Mouse (Mus musculus) CD4-positive helper T cell, adult 2 months (primary cell): ENCODE results near the gene AI413582.

Source experiments
- DNase-seq: peaks from one replicate; pipeline ENCODE4 v3.0.0-alpha.2; 2012; ENCODE audit warnings: low read depth, missing footprints, low spot score

AI413582 gene

DNA sequence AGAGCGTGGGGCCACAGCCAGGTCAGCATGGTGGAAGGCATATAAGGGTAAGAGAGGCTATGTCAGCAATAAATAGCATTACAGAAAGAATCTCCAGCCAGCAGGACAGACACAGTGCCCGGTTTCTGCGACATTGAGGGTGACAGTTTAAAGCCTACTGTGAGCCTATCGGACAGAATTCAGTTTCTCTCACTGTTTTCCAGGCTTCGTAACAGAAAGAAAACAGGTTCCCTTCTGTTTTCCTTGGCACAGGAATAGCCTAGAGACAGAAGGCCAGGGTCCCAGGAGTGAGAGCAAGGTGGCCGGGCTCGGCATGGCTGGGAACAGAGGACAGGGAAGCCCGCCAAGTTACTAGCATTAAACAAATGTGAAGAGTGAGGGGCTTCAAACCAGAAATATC is 14.3 kb upstream of the AI413582 start:
- DNase-seq: no peak

DNA sequence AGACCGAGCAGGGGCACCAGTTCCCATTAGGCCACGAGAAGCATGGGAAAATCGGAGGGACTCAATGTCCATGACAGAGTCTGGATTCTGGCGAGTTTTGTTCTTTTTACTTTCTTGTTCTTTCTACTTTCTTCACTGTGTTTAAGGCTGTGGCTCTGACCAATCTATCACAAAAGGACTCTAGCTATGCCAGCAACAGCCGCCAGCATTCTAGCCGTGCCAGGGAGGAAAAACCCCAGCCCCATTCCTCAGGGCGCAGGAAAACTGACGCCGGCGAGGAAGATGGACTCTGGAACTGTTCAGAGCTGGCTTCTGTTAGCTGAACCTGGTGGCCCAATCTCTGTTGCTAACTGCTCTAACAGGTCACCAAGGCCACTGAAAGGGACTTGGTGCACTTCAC is 12.9 kb upstream of the AI413582 start:
- DNase-seq: no peak

DNA sequence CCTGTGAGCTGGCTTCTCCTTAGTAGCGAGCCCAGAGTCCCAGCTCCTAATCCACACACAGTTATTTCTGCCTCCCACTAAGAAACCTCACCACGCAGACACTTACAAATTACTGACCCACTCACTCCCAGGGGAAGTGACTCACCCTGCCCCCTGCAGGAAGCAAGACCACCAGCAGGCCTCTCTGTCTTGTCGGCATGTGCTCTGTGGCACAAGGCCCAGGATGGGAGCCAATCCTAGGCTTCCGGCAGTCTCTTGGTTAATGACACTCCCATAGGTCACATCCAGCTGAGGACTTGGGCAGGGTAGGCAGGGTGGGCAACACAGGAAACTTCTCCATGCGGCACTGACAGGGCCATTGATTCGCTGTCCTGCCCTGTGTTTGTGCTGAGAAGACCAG is 11.9 kb upstream of the AI413582 start:
- DNase-seq: no peak

DNA sequence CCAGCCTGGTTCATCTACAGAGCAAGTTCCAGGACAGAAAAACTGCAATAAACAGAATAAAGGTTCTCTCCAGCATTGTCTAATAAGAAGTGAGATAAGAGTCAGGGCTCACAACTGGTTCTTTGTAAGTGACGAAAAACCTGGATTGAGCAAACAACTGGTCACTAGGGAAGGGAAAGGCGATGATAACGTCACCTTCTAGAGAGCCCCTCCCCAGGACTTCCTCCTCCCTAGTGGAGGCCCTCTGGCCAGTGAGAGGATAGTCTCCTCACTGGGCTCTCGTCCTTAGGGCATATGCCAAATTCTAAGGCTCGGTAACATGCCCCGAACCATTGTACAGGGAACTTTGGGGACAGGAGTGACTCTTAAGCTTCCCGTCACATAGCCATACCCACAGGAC is 10.5 kb upstream of the AI413582 start:
- DNase-seq: no peak

DNA sequence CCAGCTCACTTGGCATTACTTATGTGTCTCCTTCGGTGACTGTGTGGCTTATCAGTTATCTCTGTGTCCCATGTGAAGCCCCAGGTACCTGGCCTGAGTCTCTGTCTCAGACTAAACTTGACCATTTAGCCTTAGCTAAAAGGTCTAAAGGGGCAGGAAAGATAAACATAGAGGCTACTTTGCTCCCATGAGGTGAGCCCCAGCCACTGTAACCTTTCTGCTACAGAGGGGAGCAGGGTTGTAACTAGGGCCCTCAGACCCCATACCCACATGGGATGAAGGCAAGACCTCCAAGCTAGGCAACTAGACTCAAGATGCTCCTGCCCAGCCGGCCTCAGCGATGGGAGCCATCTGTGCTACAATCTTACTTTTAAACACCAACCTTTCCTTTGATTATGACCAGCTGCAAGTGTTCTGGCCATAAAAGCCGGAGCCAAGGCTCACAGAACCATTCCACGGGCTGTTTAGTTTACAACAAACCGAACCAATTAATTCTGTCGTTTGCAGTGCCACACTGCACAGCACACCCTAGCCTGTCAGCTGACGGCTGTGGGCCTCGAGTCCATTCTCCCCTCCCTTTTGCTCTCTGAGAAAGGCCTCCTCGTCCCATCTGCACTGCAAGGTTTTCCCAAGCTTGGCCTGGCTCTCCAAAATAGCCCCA is 9.7 kb upstream of the AI413582 start:
- no peak for DNase-seq

DNA sequence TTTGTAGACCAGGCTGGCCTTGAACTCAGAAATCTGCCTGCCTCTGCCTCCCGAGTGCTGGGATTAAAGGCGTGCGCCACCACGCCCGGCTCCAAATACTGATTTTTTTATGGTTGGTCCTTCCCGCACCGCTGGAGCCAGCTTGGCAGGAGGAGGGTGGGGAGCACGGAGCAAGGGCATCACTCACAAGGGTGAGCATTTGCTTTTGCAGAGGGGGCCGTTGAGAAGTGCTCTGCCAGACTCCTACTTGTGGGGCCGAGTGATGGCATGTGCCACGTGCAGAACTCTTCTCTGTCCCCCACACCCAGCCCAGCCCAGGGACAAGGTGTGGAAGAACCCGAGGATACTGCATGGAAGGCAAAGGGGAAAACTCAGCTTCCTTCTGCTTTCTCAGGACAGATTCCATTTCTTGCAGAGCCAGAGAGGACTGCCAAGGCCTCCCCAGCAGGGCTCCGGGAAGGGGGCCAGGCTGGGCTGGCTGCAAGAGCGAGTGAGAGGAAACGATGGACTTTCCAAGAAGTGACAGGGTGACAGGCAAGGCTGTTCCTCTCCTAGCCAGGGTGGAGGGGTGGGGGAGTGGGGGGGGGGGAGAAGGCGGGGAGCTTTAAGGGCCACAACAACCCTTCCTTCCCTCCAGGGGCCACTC is 9.0 kb upstream of the AI413582 start:
- no peak for DNase-seq

DNA sequence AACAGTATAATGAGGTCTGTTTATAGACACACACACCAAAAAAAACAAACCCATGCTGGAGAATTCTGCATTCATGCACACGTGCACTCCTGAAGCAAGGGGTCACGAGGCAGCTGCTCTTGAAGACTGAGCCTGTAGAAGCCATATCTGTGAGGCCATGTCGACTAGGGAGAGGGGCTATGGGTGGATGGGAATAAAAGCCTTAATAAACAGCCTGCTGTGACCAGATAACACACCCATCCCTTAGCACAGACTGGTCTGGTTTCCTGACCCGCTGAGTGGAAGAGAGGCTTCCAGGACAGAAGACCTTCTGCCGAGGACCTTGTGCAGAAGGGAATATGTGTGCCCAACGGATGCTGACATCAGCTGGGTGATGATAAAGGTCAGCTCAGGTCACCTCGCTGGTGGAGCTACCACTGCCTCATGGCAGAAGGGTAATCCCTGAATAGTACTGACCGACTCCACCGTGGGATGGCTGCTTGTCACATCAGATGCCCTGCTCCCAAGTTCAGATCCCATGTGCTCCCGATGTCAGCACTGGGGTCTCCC is 8.3 kb upstream of the AI413582 start:
- DNase-seq: no peak

DNA sequence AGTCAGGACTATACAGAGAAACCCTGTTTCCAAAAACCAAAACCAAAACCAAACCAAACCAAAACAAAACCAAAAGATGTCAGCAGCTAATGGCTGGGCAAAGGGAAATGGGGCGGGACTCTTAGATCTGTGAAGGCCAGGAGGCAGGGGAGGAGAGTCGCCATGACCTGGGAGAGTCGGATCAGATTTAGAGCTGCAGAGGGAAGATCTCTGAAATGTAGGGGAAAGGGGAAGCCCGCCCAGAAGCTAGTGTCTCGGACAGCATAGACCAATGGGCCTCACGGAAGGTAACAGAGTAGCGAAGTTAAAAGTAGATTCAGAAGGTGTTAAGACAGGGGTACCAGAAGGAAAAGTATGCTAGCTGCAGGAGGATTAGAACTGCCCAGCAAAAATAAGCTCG is 5.8 kb upstream of the AI413582 start:
- no peak for DNase-seq

DNA sequence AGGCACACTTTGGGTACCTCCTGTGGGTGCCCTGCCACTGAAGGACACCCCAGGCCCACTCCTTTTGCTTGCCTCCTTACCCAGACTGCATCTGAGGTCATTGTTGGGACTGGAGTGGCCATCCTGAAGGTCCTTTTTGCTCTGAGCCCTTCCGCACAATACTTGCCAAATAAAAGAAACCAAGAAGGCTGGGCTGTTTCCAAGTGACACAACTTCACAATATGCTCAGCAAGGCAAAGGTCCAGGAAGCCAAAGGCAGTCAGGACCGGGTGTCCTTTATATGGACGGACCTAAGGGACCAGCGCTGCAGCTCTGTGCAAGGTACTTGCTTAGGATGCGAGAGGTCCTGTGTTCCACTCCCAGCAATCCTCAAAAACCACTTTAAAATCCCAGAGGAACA is 2.7 kb upstream of the AI413582 start:
- DNase-seq: no peak

DNA sequence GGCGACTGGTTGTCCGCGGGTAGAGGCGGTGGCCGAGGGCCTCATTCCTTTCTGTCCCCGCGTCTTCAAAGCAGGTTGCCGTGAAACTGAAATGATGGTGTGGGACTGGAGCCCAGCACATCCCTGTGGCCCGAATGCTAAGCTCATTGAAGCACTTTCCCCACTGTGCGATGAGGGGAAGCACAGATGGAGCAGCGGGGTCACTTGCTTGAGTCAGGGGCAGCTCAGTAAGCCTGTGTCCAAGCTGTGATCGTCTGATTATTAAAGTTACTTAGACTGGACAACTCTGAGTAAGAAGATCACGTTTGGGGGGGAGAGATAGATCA is 349 bp upstream of the AI413582 start:
- no peak for DNase-seq

DNA sequence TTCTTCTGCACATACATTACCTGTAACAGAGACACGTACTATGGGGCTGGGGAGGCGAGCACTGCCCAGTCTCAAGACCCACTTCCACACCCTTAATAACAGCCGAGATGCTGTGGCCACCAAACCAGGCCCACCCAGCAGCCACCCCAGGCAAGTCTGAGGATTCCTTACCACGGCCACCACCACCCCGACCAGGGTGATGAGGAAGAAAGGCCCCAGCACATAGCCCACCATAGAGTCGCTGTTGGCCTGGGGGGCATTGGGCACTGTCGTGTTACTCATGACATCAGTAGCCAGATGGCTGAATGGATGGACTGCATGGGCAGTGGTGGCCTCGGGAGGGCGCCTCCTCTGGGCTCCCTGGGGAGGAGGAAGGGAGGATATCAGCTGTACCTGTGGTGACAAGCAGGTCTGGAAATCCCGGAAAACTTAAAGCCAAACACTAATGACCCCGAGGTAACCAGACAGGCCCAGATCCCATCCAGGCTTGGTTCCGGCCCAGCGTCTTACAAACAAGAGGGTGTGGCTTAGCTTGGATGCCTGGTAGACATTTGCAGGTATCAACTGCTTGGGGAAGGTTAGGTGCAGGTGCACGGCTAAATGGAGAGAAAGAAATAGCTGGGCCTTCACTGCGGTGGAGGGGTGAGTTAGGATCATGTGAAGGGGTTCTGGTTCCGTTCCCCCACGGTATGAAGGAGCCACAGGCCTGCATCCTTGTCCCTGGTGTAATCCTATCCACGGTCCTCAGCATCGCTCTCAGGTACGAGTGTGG is 979 bp downstream of the AI413582 start:
- DNase-seq: peak; percentile 49

DNA sequence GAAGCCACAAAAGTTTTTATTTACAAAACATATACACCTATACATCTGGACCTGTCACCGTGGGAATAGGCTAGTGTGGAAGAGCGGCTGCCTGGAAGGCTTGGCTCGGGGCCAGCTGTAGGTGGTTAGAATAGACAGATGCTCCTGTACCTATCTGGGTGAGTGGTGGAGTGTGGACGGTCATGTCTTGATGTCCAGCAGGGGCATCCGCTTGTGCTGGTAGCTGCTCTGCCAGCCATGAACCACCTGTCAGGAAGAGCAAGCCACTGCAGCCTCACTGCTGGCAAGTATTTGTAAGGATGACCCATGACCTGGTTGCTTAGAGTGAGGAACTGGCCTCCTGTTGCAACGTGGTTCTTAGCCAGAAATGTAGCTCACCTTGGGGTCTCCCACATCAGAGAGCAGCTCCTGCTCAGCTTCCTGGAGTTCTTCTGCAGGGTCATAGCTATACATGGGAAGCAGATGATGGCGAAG is 1.7 kb downstream of the AI413582 start:
- DNase-seq: peak; percentile 18

DNA sequence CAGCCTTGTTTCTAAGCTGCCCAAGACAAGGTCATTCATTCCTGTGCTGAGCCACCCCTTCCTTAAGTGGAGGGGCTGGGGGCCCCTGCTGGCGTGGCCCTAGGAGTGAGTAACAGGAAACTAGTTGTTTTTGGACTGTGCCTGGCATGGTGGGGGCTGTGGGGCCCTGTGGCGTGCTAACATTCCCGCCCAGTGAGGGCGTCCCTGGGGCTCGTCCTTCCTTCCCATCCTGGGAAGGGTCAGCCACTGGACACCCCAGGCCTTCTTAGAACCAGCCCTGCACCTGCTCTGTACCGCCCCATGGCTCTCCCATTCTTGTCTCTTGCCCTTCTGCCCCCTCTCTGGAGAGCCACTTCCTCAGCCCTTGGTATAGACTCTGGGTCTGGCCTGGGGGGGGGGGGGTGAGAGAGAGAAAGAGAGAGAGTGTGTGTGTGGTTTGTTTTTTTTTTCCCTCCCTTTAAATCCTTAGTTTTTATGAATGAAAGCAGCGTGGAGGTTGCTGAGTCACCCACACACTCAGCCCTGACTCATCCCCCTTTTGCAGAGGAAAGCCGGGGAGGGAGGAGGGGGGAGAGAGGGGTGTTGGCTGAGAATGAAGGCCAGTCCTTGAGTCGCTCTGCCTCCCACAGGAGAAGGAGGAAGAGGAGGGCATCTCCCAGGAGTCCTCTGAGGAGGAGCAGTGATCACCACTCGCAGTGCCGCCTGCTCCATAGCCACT is 3.6 kb downstream of the AI413582 start:
- peak; percentile 48 for DNase-seq

DNA sequence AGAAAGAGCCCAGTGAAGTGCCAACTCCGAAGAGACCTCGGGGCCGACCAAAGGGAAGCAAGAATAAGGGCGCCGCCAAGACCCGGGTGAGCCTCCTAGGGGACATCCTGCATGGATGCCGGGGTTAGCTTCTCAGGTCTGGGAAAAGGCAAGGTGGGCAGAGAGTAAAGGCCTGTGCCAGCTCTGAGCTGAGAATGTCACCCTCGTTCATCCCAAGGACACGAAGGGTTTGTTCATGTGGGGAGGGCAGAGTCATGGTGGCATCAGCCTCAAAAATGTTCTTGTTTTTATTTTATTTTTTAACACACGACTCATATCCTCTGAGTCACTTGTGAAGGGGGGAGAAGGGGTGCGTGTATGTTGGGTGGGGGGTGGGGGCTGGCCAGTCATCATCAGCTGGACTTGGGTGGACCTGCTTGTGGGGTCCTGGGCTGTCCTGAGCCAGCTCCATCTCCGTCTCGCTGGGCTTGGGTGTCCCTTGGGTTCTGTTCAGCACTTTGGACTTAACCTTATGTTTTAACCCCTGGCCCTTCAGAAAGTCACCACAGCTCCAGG is 4.6 kb downstream of the AI413582 start:
- DNase-seq: no peak

DNA sequence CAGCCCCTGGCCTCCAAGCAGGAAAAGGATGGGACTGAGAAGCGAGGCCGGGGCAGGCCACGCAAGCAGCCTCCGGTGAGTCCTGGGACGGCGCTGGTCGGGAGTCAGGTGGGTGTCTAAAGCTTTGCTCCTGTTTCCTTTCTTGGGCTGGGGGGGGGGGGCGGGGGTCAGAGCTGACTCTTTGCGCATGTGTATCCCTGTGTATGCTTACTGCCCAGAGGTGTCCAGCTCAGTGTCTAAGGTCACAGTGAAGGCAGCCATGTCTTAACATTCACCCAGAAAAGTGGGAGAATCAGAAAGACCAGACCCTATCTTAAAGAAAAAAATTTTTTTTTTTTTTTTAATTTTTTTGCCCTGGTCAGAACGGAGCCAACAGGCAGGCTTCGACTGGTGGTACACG is 6.0 kb downstream of the AI413582 start:
- no peak for DNase-seq

DNA sequence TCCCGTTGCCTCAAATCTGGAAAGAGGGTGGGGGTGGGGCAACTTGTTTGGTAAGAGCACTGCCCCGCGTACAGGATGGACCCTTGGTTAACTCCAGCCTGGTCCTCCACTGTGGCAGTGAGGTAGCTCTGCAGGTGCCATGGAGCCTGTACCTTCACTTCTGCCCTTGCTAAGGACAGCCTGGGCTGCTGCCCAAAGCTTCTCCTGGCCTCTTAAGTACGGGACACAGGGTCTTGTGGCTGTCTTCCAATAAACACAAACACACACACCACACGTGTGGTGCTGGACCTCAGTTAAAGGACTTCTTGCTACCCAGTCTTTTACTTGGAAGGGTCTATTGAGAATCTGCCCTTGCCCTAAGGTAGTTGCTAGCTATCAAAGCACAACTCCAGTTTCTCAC is 6.7 kb downstream of the AI413582 start:
- no peak for DNase-seq

DNA sequence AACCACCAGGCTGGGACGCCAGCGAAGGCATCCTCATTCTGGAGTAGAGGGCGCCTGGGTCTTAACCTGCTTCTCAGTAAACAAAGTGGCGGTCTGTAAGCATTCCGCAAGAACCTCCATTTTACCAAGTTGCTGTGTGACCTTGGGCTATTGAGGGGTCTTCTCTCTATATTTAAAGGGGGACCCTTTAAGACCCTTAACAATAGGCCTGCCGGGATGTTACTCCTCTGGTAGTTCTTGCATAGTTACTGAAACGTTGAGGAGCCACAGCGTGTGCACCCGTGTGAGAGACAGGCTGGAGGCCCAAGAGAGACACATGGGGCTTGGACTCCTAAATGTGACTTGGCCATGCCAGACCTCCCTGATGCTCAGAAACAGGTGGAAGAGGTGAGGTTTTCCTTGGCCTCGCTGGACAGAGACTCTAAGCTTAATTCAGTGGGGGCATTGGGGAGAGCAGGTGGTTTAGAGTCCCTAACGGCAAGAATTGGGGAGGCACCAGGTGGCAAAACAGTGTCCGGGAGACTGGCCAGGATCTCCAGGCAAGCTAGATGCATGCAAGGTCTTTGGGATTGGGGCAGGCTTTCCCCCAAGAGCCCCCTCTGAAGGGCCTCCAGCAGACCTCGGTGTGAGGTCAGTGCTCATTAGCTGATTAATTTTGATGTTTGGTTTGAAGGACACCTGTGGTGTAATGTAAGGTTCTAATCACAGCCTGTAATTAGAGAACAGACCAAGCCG is 7.5 kb downstream of the AI413582 start:
- no peak for DNase-seq

DNA sequence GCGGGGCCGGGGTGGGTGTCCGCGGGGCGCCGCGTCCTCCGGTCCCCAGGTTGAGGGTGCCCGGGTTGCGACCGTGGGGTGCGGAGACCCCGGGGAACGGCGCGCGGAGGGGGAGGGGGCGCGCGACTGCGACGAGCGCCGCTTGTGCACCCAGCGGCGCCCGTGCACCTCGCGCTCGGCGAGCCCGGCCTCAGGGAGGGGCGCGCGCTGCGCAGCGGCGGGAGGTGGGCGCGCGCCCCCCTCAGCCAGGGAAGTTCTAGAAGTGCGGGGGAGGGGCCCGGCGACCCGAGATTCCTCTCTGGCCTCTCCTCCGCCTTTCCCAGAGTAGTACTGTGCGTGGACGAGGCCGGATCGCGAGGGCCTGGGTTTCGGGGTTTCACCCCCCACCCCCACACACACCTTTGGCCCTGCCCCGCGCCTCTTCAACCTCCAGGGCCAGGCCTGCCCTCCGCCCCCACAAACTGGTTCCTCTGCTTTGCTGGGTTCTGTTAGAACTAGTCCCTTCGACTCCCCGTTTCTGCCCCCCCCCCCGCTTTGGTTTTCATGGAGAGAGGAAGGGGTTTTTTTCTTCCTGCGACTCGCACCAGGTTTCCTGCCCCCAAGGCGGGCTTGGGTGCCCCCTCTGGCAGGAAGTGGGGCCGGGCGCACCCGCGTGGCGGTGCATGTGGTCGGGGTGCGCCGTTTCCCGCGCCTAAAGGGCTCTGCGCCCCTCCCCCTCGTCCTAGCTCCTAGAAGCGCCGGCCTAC is 8.2 kb downstream of the AI413582 start:
- DNase-seq: peak; percentile 86

DNA sequence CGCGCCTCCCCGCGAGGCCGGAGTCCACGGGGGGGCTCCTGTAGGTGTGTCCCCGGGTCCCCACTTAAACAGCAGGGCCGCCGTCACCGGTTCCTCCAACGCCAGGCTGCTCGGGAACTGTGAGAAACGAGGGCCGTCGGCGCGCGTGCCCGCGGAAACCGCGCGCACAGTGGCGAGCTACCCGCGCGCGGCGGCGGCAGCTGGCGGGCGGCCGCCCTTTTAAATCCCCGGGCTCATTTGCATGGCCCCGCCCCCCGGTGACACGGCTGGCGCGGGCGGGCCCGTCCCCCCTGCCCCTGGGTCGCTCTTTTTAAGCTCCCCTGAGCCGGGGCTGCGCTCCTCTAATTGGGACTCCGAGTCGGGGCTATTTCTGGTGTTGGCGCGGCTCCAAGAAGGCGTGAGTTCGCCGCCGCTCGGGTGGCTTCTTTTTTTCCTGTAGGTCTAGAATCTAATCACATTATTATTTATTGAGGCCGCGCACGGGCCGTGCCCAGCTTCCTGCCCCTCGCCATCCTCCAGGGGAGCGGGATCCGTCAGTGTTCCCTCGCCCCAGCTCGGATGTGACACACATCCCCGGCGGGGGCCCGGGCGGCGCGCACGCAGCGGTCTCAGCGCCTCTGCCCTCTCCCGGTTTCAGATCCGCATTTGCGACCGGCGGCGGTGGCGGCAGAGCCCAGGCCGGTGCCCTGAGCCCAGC is 9.1 kb downstream of the AI413582 start, which contains the start of gene Hmga1:
Gene Hmga1 (plus strand): TSS at position 183 of the 697 bp plus-strand sequence.
- DNase-seq: peak; percentile 95
